Comparison of ENCODE assay signal across 8 mouse cellular contexts in the genomic region with DNA sequence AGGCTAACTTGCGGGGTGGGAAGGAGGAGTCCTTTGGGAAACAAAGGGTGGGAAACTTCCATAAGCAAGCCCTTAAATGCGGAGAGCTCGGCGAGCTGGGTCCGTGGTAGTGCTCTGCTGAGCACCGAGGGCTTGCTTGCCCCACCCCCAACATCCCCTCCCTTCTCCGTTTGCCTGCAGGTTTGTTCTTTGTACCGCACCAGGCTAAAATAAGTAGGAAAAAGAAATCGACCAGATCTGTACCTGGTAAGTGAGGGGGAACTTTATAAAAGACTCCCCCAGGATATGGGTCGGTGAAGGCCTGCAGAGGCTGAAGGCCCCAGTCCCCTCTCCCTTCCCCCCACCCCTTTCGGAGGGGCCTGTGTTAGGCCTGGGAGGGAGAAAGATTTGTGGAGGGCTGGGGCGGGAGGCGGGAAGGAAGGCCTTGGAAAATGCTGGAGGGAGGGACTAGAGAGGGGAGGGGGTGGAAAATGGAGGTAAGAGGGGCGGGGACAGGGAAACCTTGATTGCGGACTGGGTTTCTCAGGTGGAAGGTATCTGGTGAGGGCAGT. TPM values are rescaled to one million over a fixed set of nuclear protein-coding genes. Genes with fewer than 3 reads are reported as not detected.
A peak's percentile ranks its signal among the peaks of the same experiment; 100 is the strongest.
DNase-seq lines count a peak whose midpoint lies in the region; ATAC-seq lines count a peak whose summit lies in the region.

No protein-coding gene starts in this region.

- 18% methylated on average over 14 of the region's 15 CpGs for WGBS in heart, embryonic 12.5 days
- WGBS in kidney, embryonic 16.5 days, result 25% methylated on average over 14 of the region's 15 CpGs

- peak overlapping the region; percentile 93 for H3K9ac ChIP-seq in heart, embryonic 12.5 days
- peak overlapping the region; percentile 84 for H3K9ac ChIP-seq in kidney, embryonic 16.5 days (replicated peaks; ENCODE audit: low read length)

- no peaks in the 10 kb centered on the region for H3K9me3 ChIP-seq in heart, embryonic 12.5 days (replicated peaks)
- H3K9me3 ChIP-seq in kidney, embryonic 16.5 days (ENCODE audit: low read length), result no peaks in the 10 kb centered on the region

- H3K4me1 ChIP-seq in heart, embryonic 12.5 days (replicated peaks), result 0 out of 2 replicates have a peak, but pooled peaks cover 6% of the 10 kb centered on the region
- H3K4me1 ChIP-seq in kidney, embryonic 16.5 days (ENCODE audit: insufficient read depth, low read length), result no peaks in the 10 kb centered on the region

- peak overlapping the region; percentile 72 for H3K4me2 ChIP-seq in heart, embryonic 12.5 days
- peak overlapping the region; percentile 47 for H3K4me2 ChIP-seq in kidney, embryonic 16.5 days (replicated peaks; ENCODE audit: low read depth, low read length)

- ATAC-seq in heart, embryonic 12.5 days (ENCODE audit: insufficient number of reproducible peaks, low FRiP score), result peak; percentile 72
- peak; percentile 87 for ATAC-seq in kidney, embryonic 16.5 days (ENCODE audit: low FRiP score, low TSS enrichment)
- ATAC-seq in megakaryocyte progenitor cell, adult 5-6 weeks (replicated peaks; ENCODE audit: poor library complexity), result no peak

- DNase-seq in 416B (ENCODE audit: low read depth) (peak; percentile 3), ES-CJ7 (ENCODE audit: low read depth, low spot score) (peak; percentile 80)
- peak; percentile 5 to 24 for DNase-seq in cerebellum, postnatal 36 days
- DNase-seq in lung, postnatal 25 days (ENCODE audit: low spot score), result peak; percentile 13
- DNase-seq in splenic B cell, adult 2 months (ENCODE audit: low read depth, low spot score), result peak; percentile 26

- H3K27me3 ChIP-seq in heart, embryonic 12.5 days (replicated peaks), result no peaks in the 10 kb centered on the region
- peaks cover 5% of the 10 kb centered on the region; the same call in 1 of the 2 replicates for H3K27me3 ChIP-seq in kidney, embryonic 16.5 days (ENCODE audit: insufficient read depth, low read length)
- no peaks in the 10 kb centered on the region for H3K27me3 ChIP-seq in splenic B cell, adult 2 months (ENCODE audit: control insufficient read depth, insufficient read depth, low read length, poor library complexity, severe bottlenecking)

- H3K27ac ChIP-seq in heart, embryonic 12.5 days (ENCODE audit: poor library complexity, severe bottlenecking), result peak overlapping the region; percentile 87
- peak overlapping the region; percentile 85 for H3K27ac ChIP-seq in kidney, embryonic 16.5 days (ENCODE audit: low read length)

- peaks cover 12% of the 10 kb centered on the region for H3K36me3 ChIP-seq in heart, embryonic 12.5 days
- H3K36me3 ChIP-seq in kidney, embryonic 16.5 days (ENCODE audit: insufficient read depth, low read length), result peaks cover 7% of the 10 kb centered on the region; the same call in 1 of the 2 replicates
- no peaks in the 10 kb centered on the region for H3K36me3 ChIP-seq in splenic B cell, adult 2 months (ENCODE audit: control insufficient read depth, insufficient read depth, low read length, poor library complexity, severe bottlenecking)

- H3K4me3 ChIP-seq in heart, embryonic 12.5 days, result peak overlapping the region; percentile 72
- peak overlapping the region; percentile 67 for H3K4me3 ChIP-seq in kidney, embryonic 16.5 days (ENCODE audit: low read length)

RNA-seq across cellular contexts. Expression of a gene that starts 0.7 kb away (rescaled TPM):
- 543 and 559 TPM in 2 replicates for polyA plus RNA-seq in heart, embryonic 12.5 days (2016; fragmentation: Nextera tagmentation; extraction: Ambion mirVana)
- polyA plus RNA-seq in kidney, embryonic 16.5 days (2015; fragmentation: Nextera tagmentation; extraction: Ambion mirVana), result 471 and 473 TPM in 2 replicates
- total RNA-seq in megakaryocyte progenitor cell, adult 5-6 weeks (2015), result 115 and 121 TPM in 2 replicates
- 184 and 204 TPM in 2 replicates for total RNA-seq in megakaryocyte progenitor cell, adult 5-6 weeks (2017)

RNA-seq across cellular contexts. Expression of a gene that starts 24.5 kb away (rescaled TPM):
- 661 and 676 TPM in 2 replicates for polyA plus RNA-seq in heart, embryonic 12.5 days (2016; fragmentation: Nextera tagmentation; extraction: Ambion mirVana)
- polyA plus RNA-seq in kidney, embryonic 16.5 days (2015; fragmentation: Nextera tagmentation; extraction: Ambion mirVana), result 441 and 452 TPM in 2 replicates
- 145 and 158 TPM in 2 replicates for total RNA-seq in megakaryocyte progenitor cell, adult 5-6 weeks (2015)
- total RNA-seq in megakaryocyte progenitor cell, adult 5-6 weeks (2017), result 96.6 and 102 TPM in 2 replicates

RNA-seq across cellular contexts. Expression of a gene that starts 30.3 kb away (rescaled TPM):
- 208 and 215 TPM in 2 replicates for polyA plus RNA-seq in heart, embryonic 12.5 days (2016; fragmentation: Nextera tagmentation; extraction: Ambion mirVana)
- 75.7 and 81.3 TPM in 2 replicates for polyA plus RNA-seq in kidney, embryonic 16.5 days (2015; fragmentation: Nextera tagmentation; extraction: Ambion mirVana)
- 1.8 and 4.9 TPM in 2 replicates for total RNA-seq in megakaryocyte progenitor cell, adult 5-6 weeks (2015)
- 1.9 and 2.3 TPM in 2 replicates for total RNA-seq in megakaryocyte progenitor cell, adult 5-6 weeks (2017)

RNA-seq across cellular contexts. Expression of a gene that starts 31.0 kb away (rescaled TPM):
- 9.2 and 10.6 TPM in 2 replicates for polyA plus RNA-seq in heart, embryonic 12.5 days (2016; fragmentation: Nextera tagmentation; extraction: Ambion mirVana)
- polyA plus RNA-seq in kidney, embryonic 16.5 days (2015; fragmentation: Nextera tagmentation; extraction: Ambion mirVana), result 5.2 and 6.1 TPM in 2 replicates
- not detected in 2 replicates for total RNA-seq in megakaryocyte progenitor cell, adult 5-6 weeks (2015)
- not detected in 2 replicates for total RNA-seq in megakaryocyte progenitor cell, adult 5-6 weeks (2017)

RNA-seq across cellular contexts. Expression of a gene that starts 41.9 kb away (rescaled TPM):
- 17.3 and 18.1 TPM in 2 replicates for polyA plus RNA-seq in heart, embryonic 12.5 days (2016; fragmentation: Nextera tagmentation; extraction: Ambion mirVana)
- polyA plus RNA-seq in kidney, embryonic 16.5 days (2015; fragmentation: Nextera tagmentation; extraction: Ambion mirVana), result 2.8 and 3.2 TPM in 2 replicates
- 0.27 and 0.64 TPM in 2 replicates for total RNA-seq in megakaryocyte progenitor cell, adult 5-6 weeks (2015)
- 1.00 TPM in 1 of 2 replicates, not detected in the other for total RNA-seq in megakaryocyte progenitor cell, adult 5-6 weeks (2017)

Comparison
In these comparisons a context has a peak if more than half of its experiments do, and no peak if none do; other contexts are left out.
1. DNase-seq: peak in every context shown above with its lines; median percentile 80 in ES-CJ7; 26 in splenic B cell, adult 2 months; 14 in cerebellum, postnatal 36 days; 13 in lung, postnatal 25 days; 3 in 416B.